ENCODE assay signal across 26 mouse cellular contexts in genomic region chr3:81279266-81279665, GRCm38 (mm10).
"Had no signal": no experiment of that assay in that cellular context is flagged by ENCODE, and none has a peak within 500 bp of the region (broad histone marks: within the 10 kb centered on the region; RNA-seq: fewer than 3 reads in every experiment).

No protein-coding gene starts in this region.

- H3K9me3 ChIP-seq: kidney, embryonic 15.5 days; limb, embryonic 10.5 days; limb, embryonic 13.5 days; liver, embryonic 12.5 days; liver, embryonic 15.5 days; lung, embryonic 15.5 days; midbrain, embryonic 10.5 days; midbrain, embryonic 13.5 days; neural tube, embryonic 12.5 days; neural tube, embryonic 15.5 days had no signal

- H3K4me2 ChIP-seq: kidney, embryonic 15.5 days; limb, embryonic 13.5 days; liver, embryonic 12.5 days; liver, embryonic 15.5 days; lung, embryonic 15.5 days; midbrain, embryonic 13.5 days; neural tube, embryonic 12.5 days; neural tube, embryonic 15.5 days had no signal

- H3K4me1 ChIP-seq: kidney, embryonic 15.5 days; limb, embryonic 10.5 days; limb, embryonic 13.5 days; liver, embryonic 12.5 days; liver, embryonic 15.5 days; lung, embryonic 15.5 days; megakaryocyte, embryonic 14.5 days; midbrain, embryonic 10.5 days; midbrain, embryonic 13.5 days; neural tube, embryonic 12.5 days; neural tube, embryonic 15.5 days had no signal

- ATAC-seq: liver, embryonic 12.5 days; midbrain, embryonic 13.5 days had no signal

- H3K27me3 ChIP-seq: kidney, embryonic 15.5 days; limb, embryonic 13.5 days; liver, embryonic 12.5 days; liver, embryonic 15.5 days; lung, embryonic 15.5 days; megakaryocyte, embryonic 14.5 days; midbrain, embryonic 13.5 days; neural tube, embryonic 12.5 days; neural tube, embryonic 15.5 days had no signal

- H3K9ac ChIP-seq: kidney, embryonic 15.5 days; limb, embryonic 13.5 days; liver, embryonic 12.5 days; liver, embryonic 15.5 days; lung, embryonic 15.5 days; midbrain, embryonic 13.5 days; neural tube, embryonic 12.5 days; neural tube, embryonic 15.5 days had no signal

- H3K27ac ChIP-seq: kidney, embryonic 15.5 days; left cerebral cortex, adult 2 months; limb, embryonic 10.5 days; limb, embryonic 13.5 days; liver, embryonic 12.5 days; liver, embryonic 15.5 days; lung, embryonic 15.5 days; midbrain, embryonic 10.5 days; midbrain, embryonic 13.5 days; neural tube, embryonic 12.5 days; neural tube, embryonic 15.5 days; stomach, postnatal 0 days had no signal

- H3K4me3 ChIP-seq: kidney, embryonic 15.5 days; left cerebral cortex, adult 2 months; limb, embryonic 10.5 days; limb, embryonic 13.5 days; liver, embryonic 12.5 days; liver, embryonic 15.5 days; lung, embryonic 15.5 days; megakaryocyte, embryonic 14.5 days; midbrain, embryonic 10.5 days; midbrain, embryonic 13.5 days; neural tube, embryonic 12.5 days; neural tube, embryonic 15.5 days had no signal

- DNase-seq: kidney, postnatal 10 days; kidney, postnatal 36 days; layer of hippocampus, postnatal 36 days; liver; lung, adult 18-20 months; lung, postnatal 10 days; lung, postnatal 36 days; right cerebral cortex, adult 18-20 months; right cerebral cortex, postnatal 14 days; right cerebral cortex, postnatal 4 days; thymus, adult 2 months; thymus, postnatal 14 days; thymus, postnatal 4 days had no signal

- H3K36me3 ChIP-seq: kidney, embryonic 15.5 days; limb, embryonic 10.5 days; limb, embryonic 13.5 days; liver, embryonic 12.5 days; liver, embryonic 15.5 days; lung, embryonic 15.5 days; midbrain, embryonic 10.5 days; midbrain, embryonic 13.5 days; neural tube, embryonic 12.5 days; neural tube, embryonic 15.5 days had no signal
